Mouse (Mus musculus): ENCODE data around the gene V1rd19.
"Not testable (repeated sequence)": the region's sequence is repeated elsewhere in the genome, so short reads cannot be mapped to it uniquely, and the experiment has no call there.

The V1rd19 gene

GRCm38 (mm10) chr7:24001391-24001790, at the start of gene V1rd19:
TSS of gene V1rd19 (plus strand) at chr7:24001691.
- DNase-seq = no peak

GRCm38 (mm10) chr7:23968044-23968443, 33.4 kb upstream of the V1rd19 start:
- peak; percentile 11 to 23 for DNase-seq

- DNase-seq = not testable (repeated sequence)
Observed at GRCm38 (mm10) chr7:23974315-23974714, 27.2 kb upstream of the V1rd19 start, which contains the start of gene Vmn1r181. TSS of gene Vmn1r181 (plus strand) at chr7:23974615.

GRCm38 (mm10) chr7:24052660-24053304, 51.3 kb downstream of the V1rd19 start, which contains the start of gene Vmn1r183:
TSS of gene Vmn1r183 (plus strand) at chr7:24053254.
- no peak for DNase-seq

All from cerebellum, postnatal 25 days (tissue).